Mouse (Mus musculus): ENCODE data around the gene Nlrp10.

The Nlrp10 gene

DNA sequence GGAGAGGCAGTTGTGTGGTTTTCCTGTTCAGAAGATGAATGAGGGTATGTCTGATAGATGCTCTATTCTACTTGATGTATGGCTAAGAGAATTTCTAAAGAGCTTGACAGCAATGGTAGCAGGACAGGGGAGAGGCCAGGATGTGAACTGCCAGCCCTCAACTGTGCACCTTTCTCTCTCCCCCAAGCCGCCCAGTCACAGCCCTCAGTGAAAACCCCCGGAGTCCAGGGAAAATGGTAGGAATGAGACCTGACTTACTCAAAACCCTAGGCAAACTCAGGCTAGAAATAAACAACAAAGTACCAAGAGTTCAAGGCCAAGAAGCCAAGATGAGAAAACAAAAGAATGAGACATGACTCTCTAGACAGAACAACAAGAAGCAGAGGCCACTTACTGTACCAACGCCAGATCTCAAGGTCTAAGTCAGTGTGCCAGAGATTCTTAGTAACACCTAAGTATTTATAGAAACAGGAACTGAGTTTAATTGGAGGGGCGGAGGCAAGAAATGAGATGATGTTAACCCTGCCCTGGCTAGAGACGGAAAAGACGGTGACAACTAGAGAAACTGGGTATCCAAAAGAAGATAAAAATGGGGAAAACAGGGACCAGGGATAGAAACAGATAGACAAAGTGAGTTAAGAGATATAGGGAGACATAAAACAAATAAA, at the start of gene Nlrp10:
Gene Nlrp10 (minus strand): TSS at position 453 of the 668 bp plus-strand sequence.
- no peak for DNase-seq (ENCODE audit: low spot score in 2 of 2)

DNA sequence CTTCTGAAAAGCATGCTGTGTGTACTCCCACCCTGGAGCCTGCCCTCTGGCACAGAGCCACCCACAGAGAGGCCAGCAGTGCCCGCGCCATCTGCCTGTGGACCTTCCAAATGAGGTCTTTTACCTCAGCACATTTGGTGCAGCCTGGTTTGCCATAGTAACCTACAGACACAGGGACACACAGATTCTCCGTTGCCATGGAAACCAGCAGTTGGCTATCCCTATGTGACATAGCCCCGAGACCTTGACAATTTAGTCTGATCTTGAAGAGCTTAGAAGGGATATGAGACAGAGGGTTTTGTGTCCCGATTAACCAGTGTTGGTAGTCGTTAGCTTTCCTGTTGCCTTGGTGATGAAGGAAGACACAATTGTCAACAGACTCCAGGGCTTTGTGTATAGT, 42.3 kb upstream of the Nlrp10 start:
- no peak for DNase-seq (ENCODE audit: low spot score in 2 of 2)

DNA sequence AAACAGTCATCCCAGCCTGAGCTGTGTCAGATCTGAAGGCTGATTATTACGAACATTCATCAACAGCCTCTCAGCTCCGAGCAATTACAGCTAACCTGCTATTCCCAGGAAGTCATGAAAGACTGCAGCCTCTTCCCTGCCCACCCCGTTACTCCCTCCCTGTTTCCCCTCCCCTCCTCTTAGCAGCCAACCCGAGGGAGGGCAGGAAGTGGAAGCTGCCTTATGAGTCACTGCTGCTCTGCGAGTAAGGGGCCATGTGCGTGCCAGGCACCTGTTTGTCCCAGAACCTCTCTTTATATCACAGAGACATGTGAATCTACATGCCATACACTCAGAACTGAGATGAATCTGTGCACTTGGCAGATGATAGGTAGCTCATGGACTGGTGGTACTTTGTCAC, 38.2 kb upstream of the Nlrp10 start:
- DNase-seq (ENCODE audit: low spot score in 2 of 2) = no peak

DNA sequence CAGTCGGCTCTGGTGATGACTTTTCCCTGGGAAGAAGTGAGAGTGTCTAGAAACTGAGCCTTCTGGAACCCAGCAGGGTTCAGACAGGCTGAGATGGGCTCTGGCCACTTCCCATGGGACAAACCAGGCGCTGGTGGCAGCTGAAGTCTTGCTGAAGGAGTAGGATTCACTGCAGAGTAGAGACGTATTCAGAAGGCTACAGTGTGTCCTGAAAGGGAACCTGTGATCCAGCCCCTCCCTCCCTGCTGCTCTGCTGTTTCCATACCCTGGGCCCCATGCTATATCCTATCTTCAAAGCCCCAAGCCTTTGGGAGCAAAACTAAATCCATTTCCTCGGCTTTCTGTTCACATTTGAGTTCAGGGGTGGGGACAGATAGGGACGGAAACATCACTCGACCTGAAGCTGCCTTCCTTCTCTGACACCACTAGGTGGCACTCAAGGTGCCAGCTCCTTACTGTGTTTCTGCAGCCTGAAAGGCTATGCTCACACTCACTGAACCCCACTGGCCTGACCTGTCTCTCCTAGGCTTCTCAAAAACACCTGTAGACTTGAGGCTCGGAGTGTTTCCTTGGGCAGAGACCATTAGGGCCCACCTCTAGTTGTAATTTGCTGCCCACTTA, 36.9 kb upstream of the Nlrp10 start:
- DNase-seq (ENCODE audit: low spot score in 2 of 2) = peak; percentile 67 to 68

DNA sequence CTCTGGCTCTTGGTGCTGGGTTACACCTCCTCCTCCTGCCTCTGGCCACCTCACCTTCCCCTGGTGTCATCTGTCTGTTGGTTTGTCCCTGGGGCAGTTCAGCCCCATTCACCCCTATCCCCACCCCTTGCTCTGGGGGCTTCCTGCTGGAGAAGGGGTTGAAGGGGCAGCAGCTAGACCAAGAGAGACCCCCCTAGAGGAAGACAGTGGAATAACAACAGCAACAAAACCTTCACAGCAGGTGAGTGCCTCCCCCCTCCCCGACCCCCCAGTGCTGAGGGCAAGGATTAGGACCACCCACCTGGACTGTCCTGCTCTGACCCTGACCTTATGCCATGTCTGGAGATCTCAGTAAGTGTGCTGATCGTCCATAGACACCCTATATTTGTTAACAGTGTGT, 36.0 kb upstream of the Nlrp10 start:
- DNase-seq (ENCODE audit: low spot score in 2 of 2) = no peak

DNA sequence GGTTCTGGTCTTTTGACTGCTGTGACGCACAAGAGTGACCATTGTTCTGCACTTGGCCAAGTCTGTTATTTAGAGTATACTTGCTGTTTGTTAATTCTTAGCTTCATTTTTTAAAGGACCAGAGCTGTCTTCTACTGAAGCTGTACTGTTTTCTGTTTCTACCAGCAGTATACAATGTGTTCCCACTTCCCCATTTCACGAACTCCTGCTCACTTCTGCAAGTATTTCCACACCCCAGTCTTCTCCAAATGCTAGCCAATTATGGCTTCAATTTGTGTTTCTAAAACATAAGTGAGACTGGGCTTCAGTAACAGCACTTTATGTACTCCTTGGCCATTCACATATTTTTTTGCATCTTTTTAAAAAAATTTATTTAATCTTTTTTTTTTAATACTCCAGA, 27.8 kb upstream of the Nlrp10 start:
- no peak for DNase-seq (ENCODE audit: low spot score in 2 of 2)

DNA sequence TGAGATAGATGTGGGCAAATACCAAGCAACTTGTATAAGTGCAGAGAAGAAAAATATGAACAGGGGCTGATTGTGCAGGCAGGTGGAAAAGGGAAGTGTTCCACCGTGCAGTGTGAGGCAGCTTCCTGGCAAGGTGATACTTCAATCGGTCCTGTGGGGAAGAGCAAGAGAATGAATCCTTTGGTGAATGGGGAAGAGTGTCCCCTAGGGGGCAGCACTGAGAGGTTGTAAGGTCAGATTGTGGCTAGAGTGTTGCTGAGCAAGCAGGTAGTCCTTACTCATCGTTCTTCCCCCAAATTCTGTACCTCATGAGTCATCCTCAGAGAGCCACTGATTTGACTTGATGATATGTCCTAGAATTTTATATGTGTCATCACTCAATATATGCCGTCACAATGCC, 24.2 kb upstream of the Nlrp10 start:
- no peak for DNase-seq (ENCODE audit: low spot score in 2 of 2)

DNA sequence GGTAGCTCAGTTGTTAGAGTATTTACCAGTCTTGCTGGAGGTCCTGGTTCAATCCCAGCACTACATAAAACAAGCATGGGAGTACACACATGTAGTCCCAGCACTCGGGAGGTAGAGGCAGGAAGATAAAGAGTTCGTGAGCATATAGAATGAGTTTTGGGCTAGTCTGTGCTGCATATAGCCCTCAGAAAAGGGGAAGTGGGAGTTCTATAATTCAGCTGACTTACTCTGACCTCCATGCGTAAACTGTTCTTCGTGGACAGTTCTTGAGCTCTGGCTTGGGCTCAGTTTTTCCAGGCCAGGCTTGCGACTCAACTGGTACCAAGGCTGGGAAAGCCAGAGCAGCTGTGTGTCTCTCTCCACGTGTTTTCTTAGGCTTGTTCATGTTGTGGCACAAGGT, 22.8 kb upstream of the Nlrp10 start:
- no peak for DNase-seq (ENCODE audit: low spot score in 2 of 2)

DNA sequence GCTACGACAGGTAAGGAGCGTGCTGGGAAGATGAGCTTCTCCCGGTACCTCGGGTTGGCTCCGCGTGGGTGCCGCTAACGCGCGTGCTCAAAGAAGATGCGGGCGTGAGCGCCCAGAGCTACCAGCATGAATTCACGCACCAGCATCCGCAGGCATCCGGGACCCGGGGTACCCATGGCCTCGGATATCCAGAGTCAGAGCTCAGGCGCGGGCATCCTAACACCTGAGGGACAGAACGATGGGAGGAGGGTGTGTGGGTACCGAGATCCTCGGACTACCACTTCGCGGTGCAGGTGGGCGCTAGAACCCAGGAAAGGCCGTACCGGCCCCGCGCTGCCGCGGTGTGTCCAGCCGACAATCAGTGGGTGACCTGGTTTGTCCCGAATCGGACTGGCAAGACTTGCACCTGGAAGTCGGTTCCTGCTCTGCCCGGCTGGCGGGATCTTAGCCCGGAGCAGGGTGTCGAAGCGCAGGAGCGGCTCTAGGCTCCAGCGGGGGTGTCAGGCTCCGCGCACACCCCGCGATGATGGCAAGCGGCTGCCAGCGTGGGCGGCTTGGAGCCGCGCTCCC, 20.9 kb upstream of the Nlrp10 start:
- DNase-seq (ENCODE audit: low spot score in 2 of 2) = peak; percentile 76 to 81

DNA sequence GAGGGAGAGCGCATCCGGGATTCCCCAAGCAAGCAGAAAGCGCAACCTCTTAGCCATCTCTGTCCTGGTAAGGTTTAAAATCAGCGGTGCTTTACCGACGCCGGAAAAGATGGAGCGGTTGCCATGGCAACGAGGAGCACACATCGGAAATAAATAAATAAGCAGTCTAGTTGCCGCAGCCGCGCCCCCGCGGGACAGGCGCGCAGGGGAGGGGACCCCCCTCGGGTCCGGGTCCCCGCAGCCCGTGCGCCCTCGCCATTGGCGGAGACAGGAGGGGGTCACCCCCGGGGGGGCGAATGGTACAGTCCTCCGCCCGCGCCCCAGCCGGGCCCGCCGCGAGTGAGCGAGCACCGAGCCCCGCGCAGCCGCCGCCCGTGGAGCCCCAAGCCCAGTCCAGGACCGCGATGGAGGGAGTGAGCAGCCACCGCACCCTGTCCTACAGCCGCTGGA, 20.4 kb upstream of the Nlrp10 start, which contains the start of gene Tub:
Gene Tub (plus strand): TSS at position 27 of the 450 bp plus-strand sequence.
- peak; percentile 82 to 89 for DNase-seq (ENCODE audit: low spot score in 2 of 2)

DNA sequence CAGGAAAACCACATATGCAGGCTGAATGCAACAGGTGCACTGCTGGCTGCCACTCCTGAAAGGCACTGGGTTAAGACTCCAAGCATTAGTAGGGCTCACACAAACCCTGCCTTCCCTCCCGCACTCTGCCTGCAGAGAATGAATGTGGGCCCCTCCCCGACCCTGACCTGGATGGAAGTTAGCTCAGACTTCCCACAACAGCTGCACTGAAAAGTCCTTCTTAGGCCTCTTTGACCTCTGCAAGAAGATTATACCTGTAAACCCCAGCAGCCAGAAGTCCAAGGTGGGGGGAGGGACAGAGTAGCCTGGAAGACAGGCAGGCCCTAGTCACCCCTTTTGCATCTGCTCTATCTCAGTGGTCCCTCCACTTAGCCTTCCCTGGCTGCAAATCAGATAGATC, 19.3 kb upstream of the Nlrp10 start:
- DNase-seq (ENCODE audit: low spot score in 2 of 2) = no peak

DNA sequence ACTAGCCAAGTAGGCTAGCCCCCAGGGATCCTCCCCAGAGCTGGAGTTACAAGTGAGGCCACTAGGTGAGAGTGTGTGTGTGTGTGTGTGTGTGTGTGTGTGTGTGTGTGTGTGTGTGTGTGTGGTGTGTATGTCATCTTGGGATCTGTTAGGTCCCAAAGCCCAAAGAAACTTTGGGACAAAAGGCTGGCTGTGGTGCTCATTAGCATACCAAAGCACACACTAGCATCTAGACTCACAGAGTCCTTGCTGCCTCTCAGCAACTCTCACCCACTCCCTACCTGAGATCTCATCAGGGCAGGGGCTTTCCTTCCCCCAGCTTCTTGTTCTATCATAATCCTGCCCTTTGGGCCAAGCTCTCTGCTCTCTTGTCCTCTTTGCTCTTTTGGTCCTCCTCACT, 18.6 kb upstream of the Nlrp10 start:
- DNase-seq (ENCODE audit: low spot score in 2 of 2) = no peak

DNA sequence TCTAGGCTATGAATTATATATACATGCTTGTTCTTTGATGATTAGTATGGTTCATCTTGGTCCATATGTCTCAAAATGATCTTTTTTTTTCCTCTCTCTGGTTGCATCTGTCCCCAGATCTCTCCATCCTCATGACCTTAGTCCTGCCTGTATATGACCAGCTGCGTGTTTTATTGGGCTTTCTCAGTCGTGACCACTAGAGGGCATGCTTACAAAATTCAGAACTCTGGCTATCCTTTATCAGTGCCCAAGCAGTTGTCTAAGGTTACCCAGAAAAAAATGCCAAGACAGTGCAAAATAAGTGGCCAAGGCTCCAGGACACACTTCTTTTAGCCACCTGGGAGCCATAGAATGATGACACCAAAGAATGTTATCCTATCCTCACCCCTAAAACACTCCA, 14.0 kb upstream of the Nlrp10 start:
- peak; percentile 63 to 75 for DNase-seq (ENCODE audit: low spot score in 2 of 2)

DNA sequence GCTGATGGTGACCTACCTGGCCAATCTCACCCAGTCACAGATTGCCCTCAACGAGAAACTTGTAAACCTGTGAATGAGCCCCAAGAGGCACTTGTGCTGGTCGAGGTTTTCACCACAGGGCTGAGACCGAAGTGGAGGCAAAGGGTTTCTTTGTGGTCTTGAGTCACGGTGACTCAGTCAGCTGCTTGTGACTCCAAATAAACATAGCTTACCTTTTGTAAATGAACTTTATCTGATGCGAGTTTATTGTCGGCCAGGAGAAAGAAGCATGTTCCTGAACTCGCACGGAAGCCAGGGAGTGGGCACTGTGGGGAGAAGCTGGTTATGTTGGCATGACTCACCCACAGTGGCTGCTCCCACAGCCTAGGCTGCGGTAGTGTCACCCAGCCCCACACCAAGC, 11.5 kb upstream of the Nlrp10 start:
- no peak for DNase-seq (ENCODE audit: low spot score in 2 of 2)

DNA sequence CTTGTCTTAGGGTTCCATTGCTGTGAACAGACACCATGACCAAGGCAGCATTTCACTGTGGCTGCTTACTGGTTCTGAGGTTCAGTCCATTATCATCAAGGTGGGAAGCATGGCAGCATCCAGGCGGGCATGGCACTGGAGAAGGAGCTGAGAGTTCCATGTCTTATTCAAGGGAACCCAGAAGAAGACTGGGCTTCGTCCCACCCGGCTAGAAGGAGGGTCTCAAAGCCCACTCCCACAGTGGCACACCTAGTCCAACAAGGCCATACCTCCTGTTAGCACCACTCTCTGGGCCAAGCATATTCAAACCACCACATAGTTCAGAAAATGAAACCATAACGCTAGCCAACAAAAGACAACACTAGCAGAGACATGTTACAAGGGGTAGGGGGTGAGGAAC, 6.6 kb upstream of the Nlrp10 start:
- DNase-seq (ENCODE audit: low spot score in 2 of 2) = no peak

DNA sequence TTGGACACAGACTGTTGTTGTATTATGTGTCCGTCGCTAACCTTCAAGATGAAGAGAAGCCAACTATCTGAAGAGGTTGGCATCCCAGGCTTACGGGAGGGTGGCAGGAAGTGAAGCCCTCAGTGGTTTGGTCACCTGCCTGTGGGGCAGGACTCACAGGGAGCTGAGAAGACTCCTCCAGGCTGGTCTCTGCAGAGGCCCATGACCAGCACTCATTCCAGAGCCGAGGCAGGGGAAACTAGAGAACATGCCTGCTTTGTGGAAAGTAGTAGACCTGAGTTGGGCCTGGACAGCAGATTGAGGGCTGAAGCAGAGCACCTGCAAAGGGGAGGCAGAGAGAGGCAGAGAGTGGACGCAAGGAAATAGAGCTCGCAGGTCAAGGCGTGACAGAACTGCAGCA, 5.4 kb upstream of the Nlrp10 start:
- DNase-seq (ENCODE audit: low spot score in 2 of 2) = no peak

DNA sequence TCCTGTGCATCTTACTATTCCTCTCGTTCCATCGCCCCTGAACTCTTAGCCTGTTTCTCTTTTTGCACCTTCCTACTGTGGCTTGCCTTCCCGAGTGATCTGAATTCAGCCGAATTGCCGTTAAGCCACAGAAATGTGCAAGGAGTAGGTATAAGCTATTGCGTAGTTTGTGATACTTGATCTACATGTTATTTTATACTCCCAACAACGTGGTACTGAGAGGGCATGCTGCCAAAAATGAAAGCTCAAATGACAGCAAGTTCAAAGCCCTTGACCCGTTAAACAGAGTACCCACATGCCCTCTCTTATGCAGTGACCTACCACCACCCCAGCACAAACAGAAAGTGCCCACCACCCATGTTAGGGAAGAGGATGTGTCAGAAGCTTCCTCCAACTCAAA, 4.9 kb upstream of the Nlrp10 start:
- no peak for DNase-seq (ENCODE audit: low spot score in 2 of 2)

DNA sequence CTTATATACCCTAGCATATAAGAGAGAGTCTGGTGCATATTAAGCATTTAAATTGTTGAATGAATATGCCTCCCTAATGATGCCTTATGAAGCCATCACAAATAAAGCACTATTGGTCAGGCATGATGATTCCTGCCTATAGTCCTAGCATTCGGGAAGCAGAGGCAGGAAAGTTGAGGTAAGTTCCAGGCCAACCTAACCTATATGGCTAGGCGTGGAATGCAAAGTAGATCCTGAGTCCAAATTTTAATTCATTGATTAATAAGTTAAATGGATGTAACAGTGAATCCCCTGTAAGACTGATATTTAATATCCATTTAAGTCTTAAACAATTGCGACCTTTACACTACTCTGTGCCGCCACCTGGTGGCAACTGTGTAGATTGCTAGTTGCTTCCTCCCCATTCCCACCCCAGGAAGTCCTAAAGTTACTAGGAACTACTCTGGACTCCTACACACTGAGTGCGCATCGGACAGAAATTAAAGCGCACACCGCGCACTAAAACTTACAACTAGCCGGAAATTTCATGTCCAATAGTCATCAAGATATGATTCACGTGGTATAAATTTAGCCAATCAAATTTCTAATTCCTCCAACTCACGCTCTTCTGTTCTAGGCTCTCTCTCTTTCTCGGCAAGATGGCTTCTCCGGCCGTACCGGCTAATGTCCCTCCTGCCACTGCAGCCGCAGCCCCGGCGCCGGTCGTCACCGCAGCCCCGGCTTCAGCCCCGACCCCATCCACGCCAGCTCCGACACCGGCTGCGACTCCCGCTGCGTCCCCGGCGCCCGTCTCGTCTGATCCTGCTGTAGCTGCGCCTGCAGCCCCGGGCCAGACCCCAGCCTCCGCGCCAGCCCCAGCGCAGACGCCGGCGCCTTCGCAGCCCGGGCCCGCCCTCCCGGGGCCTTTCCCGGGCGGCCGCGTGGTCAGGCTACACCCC, 4.1 kb upstream of the Nlrp10 start, which contains the start of gene Eif3f:
Gene Eif3f (plus strand): TSS at position 624 of the 938 bp plus-strand sequence.
- DNase-seq (ENCODE audit: low spot score in 2 of 2) = peak; percentile 97

DNA sequence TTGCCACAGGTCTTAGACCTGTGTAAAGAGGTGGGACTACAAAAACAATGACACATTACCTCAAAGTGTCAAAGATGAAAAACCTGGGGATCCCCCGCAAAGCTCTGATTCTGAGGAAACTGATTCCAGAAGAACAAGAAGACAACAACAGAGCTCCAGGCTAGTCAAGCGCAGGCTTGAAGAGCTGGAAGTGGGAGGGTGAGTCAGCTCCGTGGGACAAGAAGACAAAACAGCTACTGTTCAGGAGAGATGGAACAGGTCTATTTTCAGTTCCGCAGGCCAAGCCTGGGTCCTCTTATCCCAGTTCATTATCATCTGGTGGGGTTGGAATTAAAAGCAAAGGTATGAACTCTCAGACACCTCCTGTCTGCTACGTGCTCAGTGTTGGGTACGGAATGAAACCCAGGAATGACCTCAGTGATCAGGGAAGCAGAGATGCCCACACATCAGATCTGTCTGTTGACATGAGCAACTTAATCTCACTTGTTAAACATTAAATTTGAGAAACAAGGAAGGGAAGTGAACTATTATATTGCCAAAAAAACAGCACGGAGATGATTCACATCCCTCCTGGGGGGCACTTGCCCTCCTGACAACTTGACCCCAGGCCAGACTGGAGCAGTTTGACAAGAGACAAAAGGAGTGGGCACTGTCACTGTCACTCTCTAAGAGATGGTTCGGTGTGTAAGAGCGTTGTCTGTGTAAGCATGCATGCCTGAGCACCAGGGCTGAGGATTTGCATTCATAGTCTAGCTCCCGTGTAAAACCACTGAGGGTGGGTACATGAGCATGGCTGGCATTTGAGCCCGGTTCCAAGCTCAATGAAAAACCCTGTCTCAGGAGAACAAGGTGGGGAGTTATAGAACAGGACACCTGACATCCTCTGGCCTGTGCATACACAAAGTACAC, 1.4 kb downstream of the Nlrp10 start:
- DNase-seq (ENCODE audit: low spot score in 2 of 2) = peak in 1 of 2 experiments; percentile 58

DNA sequence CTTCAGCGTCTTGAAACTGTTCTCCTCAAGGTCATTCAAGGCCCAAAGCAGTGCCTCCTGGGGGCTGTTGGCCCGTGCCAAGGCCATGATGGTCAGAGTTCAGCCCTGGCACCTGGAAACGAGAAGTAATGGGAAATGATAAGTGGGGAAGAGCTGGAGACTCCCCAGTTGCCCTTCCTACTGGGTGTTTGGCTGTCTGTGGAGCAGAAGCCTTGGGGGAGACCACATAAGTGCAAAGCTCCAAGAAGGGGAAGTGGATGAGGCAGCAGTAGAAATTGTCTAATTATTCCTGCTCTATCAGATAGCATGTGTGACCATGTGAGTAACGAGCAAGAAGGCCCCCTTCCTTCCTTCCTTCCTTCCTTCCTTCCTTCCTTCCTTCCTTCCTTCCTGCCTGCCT, 2.9 kb downstream of the Nlrp10 start:
- DNase-seq (ENCODE audit: low spot score in 2 of 2) = no peak

DNA sequence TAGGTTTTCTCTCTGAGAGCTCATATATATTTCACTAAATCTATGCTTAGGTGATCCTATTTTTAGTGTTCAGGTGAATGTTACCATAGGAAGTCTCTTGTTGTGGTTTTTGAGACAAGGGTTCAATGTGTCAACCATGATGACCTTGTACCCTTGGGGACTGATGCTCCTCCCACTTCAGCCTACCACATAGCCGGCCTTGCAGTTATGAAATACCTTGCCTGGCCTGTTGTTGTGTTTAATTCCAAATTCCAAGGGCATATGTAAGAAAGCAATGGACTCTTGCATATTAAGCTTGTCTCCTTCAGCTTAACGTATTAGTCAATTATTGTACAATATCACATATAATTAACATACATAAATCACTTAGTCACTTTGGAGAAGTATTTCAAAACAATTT, 26.0 kb downstream of the Nlrp10 start:
- no peak for DNase-seq (ENCODE audit: low spot score in 2 of 2)
